Mouse (Mus musculus) adrenal gland, postnatal 4 days (tissue): ENCODE data around the gene Elf1. TPM values are rescaled to one million over a fixed set of nuclear protein-coding genes. Genes with fewer than 3 reads are reported as not detected.

Experiments
- DNase-seq, 2 experiments: peaks; one replicate each; pipeline ENCODE4 v3.0.0; 2021 to 2022; ENCODE audit warnings: low spot score in 2 of 2, mixed read lengths in 2 of 2
- microRNA-seq: library from miRNA; unstranded; fragments of <30 nt; microRNA quantifications from one replicate; pipeline ENCODE4 v1.2.0, GENCODE M21; 2021
- total RNA-seq, 2 experiments: library from RNA; stranded (reverse); gene quantifications; 2 replicates each; pipeline ENCODE4 v1.2.3; 2021

Gene Elf1
- total RNA-seq, 2 experiments from 2014 or later = 27.4 to 28.8 TPM

- no peak for DNase-seq
Measured at GRCm38 (mm10) chr14:79621143-79621542, 140.1 kb downstream of the Elf1 start.

Small RNA genes within 50 kb of the gene (microRNA-seq; reads per million reads assigned to microRNA genes)
- gene Gm27857 = not detected

Other genes starting within 250 kb of the Elf1 start
- gene Zfp957, start 233.8 kb upstream of the Elf1 start, total RNA-seq = not detected
- gene Rgcc, start 179.5 kb upstream of the Elf1 start, total RNA-seq = 10 to 100 TPM; 72.3 to 97.8 TPM
- gene Naa16, start 90.4 kb upstream of the Elf1 start, total RNA-seq = 10 to 100 TPM; 21.2 to 24.4 TPM
- gene Mtrf1, start 83.4 kb upstream of the Elf1 start, total RNA-seq = 1 to 10 TPM; 9.1 to 9.9 TPM
- 10 to 100 TPM; 12.6 to 13.2 TPM for gene Kbtbd7, start 54.7 kb upstream of the Elf1 start, total RNA-seq
- 1 to 10 TPM; 1.0 to 1.1 TPM for gene Kbtbd6, start 29.4 kb upstream of the Elf1 start, total RNA-seq
- gene Wbp4, start 326 bp downstream of the Elf1 start, total RNA-seq = 10 to 100 TPM; 44.8 to 46.7 TPM
- 10 to 100 TPM; 91.3 to 95.7 TPM for gene Sugt1, start 106.5 kb downstream of the Elf1 start, total RNA-seq
- gene Cnmd, start 181.0 kb downstream of the Elf1 start, total RNA-seq = under 1 TPM; 0.34 to 0.56 TPM